Mouse (Mus musculus) heart, embryonic 14.5 days (tissue): ENCODE measurements around the gene Dtnb. TPM values are rescaled to one million over a fixed set of nuclear protein-coding genes. Genes with fewer than 3 reads are reported as not detected.

ENCODE experiments used
- ATAC-seq: fragments of 200-750 bp; cut with Nextera tagmentation; 2 replicates; pipeline ENCODE4 v1.8.0; 2017; ENCODE audit warnings: low read depth, moderate TSS enrichment; ENCODE audit not compliant: insufficient number of reproducible peaks, insufficient read depth, low FRiP score
- H3K27ac ChIP-seq, 2 experiments: fragments of 200-500 bp in 1 of 2; fragments of 300-500 bp in 1 of 2; sonication (generic) in 1 of 2; replicated peaks in 1 of 2; 2 replicates each; pipeline ENCODE4 v1.5.1; 2012 to 2014; ENCODE audit warnings: low read depth in 2 of 2, low read length in 2 of 2, control low read depth in 1 of 2, mild to moderate bottlenecking in 1 of 2, mixed read lengths in 1 of 2; ENCODE audit not compliant: control insufficient read depth in 1 of 2, insufficient read depth in 1 of 2
- H3K27me3 ChIP-seq: fragments of 300-500 bp; sonication (generic); 2 replicates; pipeline ENCODE4 v1.6.1; 2014; ENCODE audit warnings: mild to moderate bottlenecking, low read length, control low read depth; ENCODE audit not compliant: control insufficient read depth, insufficient read depth
- H3K36me3 ChIP-seq: fragments of 300-500 bp; sonication (generic); 2 replicates; pipeline ENCODE4 v1.6.1; 2014; ENCODE audit warnings: mild to moderate bottlenecking, control low read depth, low read length, mixed read lengths; ENCODE audit not compliant: control insufficient read depth, insufficient read depth
- H3K4me1 ChIP-seq, 2 experiments: fragments of 200-500 bp in 1 of 2; fragments of 300-500 bp in 1 of 2; sonication (generic) in 1 of 2; 2 replicates each; pipeline ENCODE4 v1.6.1; 2012 to 2014; ENCODE audit warnings: low read length in 2 of 2, control low read depth in 1 of 2, mixed read lengths in 1 of 2; ENCODE audit not compliant: control insufficient read depth in 2 of 2, insufficient read depth in 2 of 2
- H3K4me2 ChIP-seq: fragments of 300-500 bp; sonication (generic); 2 replicates; pipeline ENCODE4 v1.6.1; 2014; ENCODE audit warnings: mild to moderate bottlenecking, low read length
- H3K4me3 ChIP-seq, 2 experiments: fragments of 200-500 bp in 1 of 2; fragments of 300-500 bp in 1 of 2; sonication (generic) in 1 of 2; 2 replicates each; pipeline ENCODE4 v1.5.1; 2012 to 2014; ENCODE audit warnings: low read length in 2 of 2, mild to moderate bottlenecking in 2 of 2, control low read depth in 1 of 2, low read depth in 1 of 2, moderate library complexity in 1 of 2; ENCODE audit not compliant: control insufficient read depth in 1 of 2, insufficient read depth in 1 of 2
- H3K9ac ChIP-seq: fragments of 300-500 bp; sonication (generic); 2 replicates; pipeline ENCODE4 v1.6.1; 2014; ENCODE audit warnings: mild to moderate bottlenecking, low read length
- H3K9me3 ChIP-seq: fragments of 300-500 bp; sonication (generic); 2 replicates; pipeline ENCODE4 v1.6.1; 2016; ENCODE audit warnings: low read length, control low read depth; ENCODE audit not compliant: control insufficient read depth
- WGBS: fragments of 180-500 bp; shearing (Covaris S2); extraction: QIAGEN DNeasy Blood & Tissue Kit; methylation state at CpG from one replicate; pipeline ENCODE4 v1.1.7; 2014; 5-methylcytosine and 5-hydroxymethylcytosine counted together
- polyA plus RNA-seq: library from polyadenylated mRNA; unstranded; fragments of >200 nt; fragmentation: Nextera tagmentation; extraction: Ambion mirVana; gene quantifications from 2 replicates; pipeline ENCODE4 v1.2.1, GENCODE M21; 2014

Gene Dtnb
- polyA plus RNA-seq, 1 experiment from 2014 or later, result 19.6 TPM

- Histone ChIP-seq H3K4me2 (no peak overlapping the region), H3K9ac (no peak overlapping the region), H3K4me1 (peaks cover 6 to 17% of the 10 kb centered on the region in 2 experiments), H3K27me3 (no peaks in the 10 kb centered on the region), H3K27ac (no peak overlapping the region), H3K4me3 (no peak overlapping the region), H3K9me3 (no peaks in the 10 kb centered on the region), H3K36me3 (no peaks in the 10 kb centered on the region)
- no peak for ATAC-seq
- WGBS, result 81% methylated on average over 4 of the region's 4 CpGs
These were observed 188.9 kb downstream of the Dtnb start for GRCm38 (mm10) chr12:3760876-3761590.

- 71% methylated on average over 6 of the region's 6 CpGs for WGBS
- peaks cover 6 to 17% of the 10 kb centered on the region in 2 experiments for H3K4me1 ChIP-seq
- no peaks in the 10 kb centered on the region for H3K27me3 ChIP-seq
- H3K36me3 ChIP-seq, result no peaks in the 10 kb centered on the region
- no peaks in the 10 kb centered on the region for H3K9me3 ChIP-seq
- no peak for ATAC-seq
- H3K27ac ChIP-seq, result no peak overlapping the region
- H3K4me2 ChIP-seq, result no peak overlapping the region
- no peak overlapping the region for H3K9ac ChIP-seq
- H3K4me3 ChIP-seq, result no peak overlapping the region
These were observed 189.6 kb downstream of the Dtnb start for GRCm38 (mm10) chr12:3761591-3762295.

GRCm38 (mm10) chr12:3764191-3764804 lies 192.1 kb downstream of the Dtnb start:
- Histone ChIP-seq H3K4me2 (no peak overlapping the region), H3K4me3 (no peak overlapping the region), H3K9me3 (no peaks in the 10 kb centered on the region), H3K27me3 (no peaks in the 10 kb centered on the region), H3K9ac (no peak overlapping the region), H3K4me1 (peaks cover 6 to 17% of the 10 kb centered on the region in 2 experiments), H3K27ac (peak overlapping the region in 1 of 2 experiments; percentile 24; a peak in 1 of 4 replicates), H3K36me3 (no peaks in the 10 kb centered on the region)
- WGBS, result 52% methylated on average over 3 of the region's 3 CpGs
- ATAC-seq, result no peak

- no peaks in the 10 kb centered on the region for H3K36me3 ChIP-seq
- 60% methylated on average over 8 of the region's 8 CpGs for WGBS
- no peak overlapping the region for H3K9ac ChIP-seq
- ATAC-seq, result no peak
- H3K4me2 ChIP-seq, result no peak overlapping the region
- peaks cover 6 to 17% of the 10 kb centered on the region in 2 experiments for H3K4me1 ChIP-seq
- no peak overlapping the region for H3K27ac ChIP-seq
- H3K27me3 ChIP-seq, result no peaks in the 10 kb centered on the region
- H3K4me3 ChIP-seq, result no peak overlapping the region
- no peaks in the 10 kb centered on the region for H3K9me3 ChIP-seq
These were observed 195.2 kb downstream of the Dtnb start for GRCm38 (mm10) chr12:3767360-3767759.

- Histone ChIP-seq H3K27ac (no peak overlapping the region), H3K9me3 (no peaks in the 10 kb centered on the region), H3K4me1 (peaks cover 2 to 13% of the 10 kb centered on the region in 2 experiments), H3K36me3 (no peaks in the 10 kb centered on the region), H3K4me3 (no peak overlapping the region), H3K4me2 (no peak overlapping the region), H3K27me3 (no peaks in the 10 kb centered on the region), H3K9ac (no peak overlapping the region)
- 93% methylated on average over 4 of the region's 4 CpGs for WGBS
- no peak for ATAC-seq
These were observed 196.2 kb downstream of the Dtnb start for GRCm38 (mm10) chr12:3768391-3768790.

- H3K4me2 ChIP-seq, result no peak overlapping the region
- no peak for ATAC-seq
- no peaks in the 10 kb centered on the region for H3K9me3 ChIP-seq
- no peaks in the 10 kb centered on the region for H3K36me3 ChIP-seq
- no peak overlapping the region for H3K4me3 ChIP-seq
- no peak overlapping the region for H3K27ac ChIP-seq
- no peaks in the 10 kb centered on the region for H3K27me3 ChIP-seq
- H3K9ac ChIP-seq, result no peak overlapping the region
- 71% methylated on average over 2 of the region's 2 CpGs for WGBS
- peaks cover 0 to 4% of the 10 kb centered on the region in 2 experiments; a peak in 2 of 4 replicates for H3K4me1 ChIP-seq
These were observed 198.4 kb downstream of the Dtnb start for GRCm38 (mm10) chr12:3770546-3770945.

- H3K4me1 ChIP-seq, result peaks cover 0 to 4% of the 10 kb centered on the region in 2 experiments; a peak in 2 of 4 replicates
- no peak overlapping the region for H3K4me2 ChIP-seq
- no peak overlapping the region for H3K27ac ChIP-seq
- WGBS, result 81% methylated on average over 2 of the region's 2 CpGs
- H3K27me3 ChIP-seq, result no peaks in the 10 kb centered on the region
- H3K36me3 ChIP-seq, result no peaks in the 10 kb centered on the region
- H3K4me3 ChIP-seq, result no peak overlapping the region
- no peak overlapping the region for H3K9ac ChIP-seq
- ATAC-seq, result no peak
- H3K9me3 ChIP-seq, result no peaks in the 10 kb centered on the region
These were observed 198.9 kb downstream of the Dtnb start for GRCm38 (mm10) chr12:3771080-3771479.
